Mouse (Mus musculus) B cell, adult 67 days (primary cell): Measurements from ENCODE around the gene Gm4201. TPM values are rescaled to one million over a fixed set of nuclear protein-coding genes. Genes with fewer than 3 reads are reported as not detected.

Experiments used
- total RNA-seq, 2 experiments: library from RNA; stranded (reverse); gene quantifications; 4 replicates each; pipeline ENCODE4 v1.2.4; 2023

The Gm4201 gene
- total RNA-seq, result not detected

GRCm38 (mm10) chr7:22565243-22565642 lies at the start of gene Gm4201:
TSS of gene Gm4201 (minus strand) at chr7:22565343.

DNA sequence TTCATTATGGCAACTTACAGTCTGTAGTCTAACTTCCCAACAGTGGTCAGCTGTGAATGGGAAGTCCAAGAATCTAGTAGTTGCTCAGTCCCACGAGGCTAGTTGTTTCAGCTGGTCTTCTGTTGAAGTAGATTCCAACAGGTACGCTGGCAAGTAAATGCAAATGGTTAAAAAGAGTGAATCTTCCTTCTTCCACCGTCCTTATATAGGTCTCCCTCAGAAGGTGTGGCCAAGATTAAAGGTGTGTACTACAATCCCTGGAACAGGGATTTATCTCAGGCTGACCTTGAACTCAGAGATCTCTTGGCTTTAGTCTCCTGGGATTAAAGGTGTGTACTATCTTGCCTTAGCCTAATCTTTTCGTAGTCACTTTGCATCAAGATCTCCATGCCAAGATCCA lies 22.9 kb upstream of the Gm4201 start, which contains the start of gene Gm4565:
Gene Gm4565, minus strand, starts transcription at position 101 of the 400 bp plus-strand sequence.

DNA sequence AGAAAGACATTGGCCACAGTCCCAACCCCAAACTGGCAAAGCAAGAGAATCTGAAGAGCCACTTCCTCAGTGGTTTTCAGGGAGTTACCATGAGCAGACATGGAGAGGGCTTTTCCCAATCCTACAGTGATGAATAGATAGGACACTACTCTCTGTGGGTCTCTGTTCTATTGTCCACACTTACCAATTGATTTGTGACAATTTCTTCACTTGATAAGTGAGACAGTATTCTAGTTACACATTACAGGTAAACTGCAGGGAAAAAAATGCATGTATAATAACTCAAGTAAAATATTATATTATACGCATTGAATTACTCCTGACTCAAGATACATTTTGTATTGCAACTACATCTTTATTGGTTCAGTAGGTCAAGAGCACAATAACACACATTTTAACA lies 30.4 kb downstream of the Gm4201 start, which contains the start of gene Gm8677:
Gene Gm8677, minus strand, starts transcription at position 101 of the 400 bp plus-strand sequence.

DNA sequence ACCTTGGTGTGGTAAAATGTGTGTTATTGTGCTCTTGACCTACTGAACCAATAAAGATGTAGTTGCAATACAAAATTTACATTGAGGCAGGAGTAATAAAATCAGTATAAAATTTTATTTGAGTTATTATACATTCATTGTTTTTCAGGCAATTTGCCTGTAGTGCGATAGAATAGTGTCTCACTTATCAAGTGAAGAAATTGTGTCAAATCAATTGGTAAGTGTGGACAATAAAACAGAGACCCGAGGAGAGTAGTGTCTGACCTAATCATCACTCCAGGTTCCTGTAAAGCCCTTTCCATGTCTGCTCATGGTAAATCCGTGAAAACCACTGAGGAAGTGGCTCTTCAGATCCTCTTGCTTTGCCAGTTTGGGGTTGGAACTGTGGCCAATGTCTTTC lies 42.5 kb downstream of the Gm4201 start, which contains the start of gene Vmn1r152:
Gene Vmn1r152, plus strand, starts transcription at position 301 of the 400 bp plus-strand sequence.

Other genes starting within 250 kb of the Gm4201 start
- not detected for gene Gm4187, start 235.6 kb downstream of the Gm4201 start, total RNA-seq
- not detected for gene Gm8660, start 194.3 kb downstream of the Gm4201 start, total RNA-seq
- not detected for gene Vmn1r148, start 151.8 kb downstream of the Gm4201 start, total RNA-seq
- gene Vmn1r149, start 127.1 kb downstream of the Gm4201 start, total RNA-seq, result not detected
- gene Gm10665, start 101.3 kb downstream of the Gm4201 start, total RNA-seq, result not detected
- gene Vmn1r151, start 65.7 kb downstream of the Gm4201 start, total RNA-seq, result not detected
- gene Vmn1r152, start 42.4 kb downstream of the Gm4201 start, total RNA-seq, result not detected
- gene Gm8677, start 30.5 kb downstream of the Gm4201 start, total RNA-seq, result not detected
- not detected for gene Gm4565, start 22.8 kb upstream of the Gm4201 start, total RNA-seq
- gene Vmn1r155, start 92.7 kb upstream of the Gm4201 start, total RNA-seq, result not detected
- not detected for gene Gm8693, start 127.0 kb upstream of the Gm4201 start, total RNA-seq
- not detected for gene Gm4567, start 154.4 kb upstream of the Gm4201 start, total RNA-seq
- not detected for gene Vmn1r157, start 196.4 kb upstream of the Gm4201 start, total RNA-seq
- not detected for gene Vmn1r158, start 225.4 kb upstream of the Gm4201 start, total RNA-seq